Mouse (Mus musculus): ENCODE measurements around the gene E2f2. TPM values are rescaled to one million over a fixed set of nuclear protein-coding genes. Genes with fewer than 3 reads are reported as not detected.

E2f2 gene
- total RNA-seq (2021): 10 to 100 TPM in 1 of 2 experiments, 1 to 10 TPM in 1; 7.9 to 14.8 TPM
- long read RNA-seq, experiment 1, full-length matches to known transcripts: 2 of 5 reads
- long read RNA-seq, experiment 1, partial matches to known transcripts: 1 of 5 reads
- long read RNA-seq, experiment 1, other reads (novel, unspliced or antisense): 2 of 5 reads
- long read RNA-seq, experiment 2, full-length matches to known transcripts: 1 of 2 reads
- long read RNA-seq, experiment 2, partial matches to known transcripts: 0 of 2 reads
- long read RNA-seq, experiment 2, other reads (novel, unspliced or antisense): 1 of 2 reads

DNA sequence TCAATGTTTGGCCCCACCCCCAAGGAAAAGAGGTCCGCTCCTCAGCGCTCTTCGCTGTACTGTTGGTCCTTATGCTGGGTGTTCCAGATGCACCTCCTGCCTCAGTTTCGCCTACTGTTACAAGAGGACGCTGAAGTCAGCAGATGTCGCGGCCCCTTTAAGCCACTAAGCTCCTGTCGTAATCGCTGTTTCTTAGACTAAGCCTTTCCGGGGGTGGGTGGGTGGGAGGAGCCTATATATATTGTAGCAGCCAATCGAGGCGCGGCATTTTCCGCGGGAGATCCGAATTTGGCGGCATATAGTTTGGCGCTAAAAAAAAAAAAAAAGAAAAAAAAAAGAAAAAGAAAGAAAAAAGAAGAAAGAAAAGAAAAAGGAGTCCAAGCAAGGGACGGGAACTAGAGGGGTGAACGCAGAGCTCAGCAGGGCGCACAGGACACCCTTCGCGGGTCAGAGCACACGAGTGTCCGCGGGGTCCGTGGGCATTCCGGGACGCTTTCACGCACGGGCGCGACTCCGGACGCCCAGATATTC, at the start of gene E2f2:
E2f2 (plus strand) TSS at position 384 of the 531 bp plus-strand sequence.
- DNase-seq: peak; percentile 83

- DNase-seq: no peak
These were observed 48.9 kb upstream of the E2f2 start for GRCm38 (mm10) chr4:136123111-136123791.

- no peak for DNase-seq
These were observed 48.4 kb upstream of the E2f2 start for GRCm38 (mm10) chr4:136123792-136124161.

GRCm38 (mm10) chr4:136124581-136124980, 47.6 kb upstream of the E2f2 start:
- DNase-seq: no peak

DNA sequence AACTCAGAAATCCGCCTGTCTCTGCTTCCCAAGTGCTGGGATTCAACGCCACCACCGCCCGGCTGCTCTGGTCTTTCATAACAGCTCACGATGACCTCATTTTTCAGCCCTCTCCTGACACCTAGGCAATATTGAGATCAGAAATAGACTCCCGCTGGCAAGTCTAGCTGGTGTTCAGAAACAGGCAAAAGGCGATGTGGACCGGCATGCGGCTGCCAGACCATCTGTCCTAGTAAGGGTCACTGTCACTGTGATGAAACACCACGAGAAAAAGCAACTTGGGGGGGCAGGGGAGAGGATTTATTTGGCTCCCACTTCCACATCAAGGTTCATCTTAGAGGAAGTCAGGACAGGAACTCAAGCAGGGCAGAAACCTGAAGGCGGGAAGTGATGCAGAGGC, 46.7 kb upstream of the E2f2 start:
- DNase-seq: no peak

DNA sequence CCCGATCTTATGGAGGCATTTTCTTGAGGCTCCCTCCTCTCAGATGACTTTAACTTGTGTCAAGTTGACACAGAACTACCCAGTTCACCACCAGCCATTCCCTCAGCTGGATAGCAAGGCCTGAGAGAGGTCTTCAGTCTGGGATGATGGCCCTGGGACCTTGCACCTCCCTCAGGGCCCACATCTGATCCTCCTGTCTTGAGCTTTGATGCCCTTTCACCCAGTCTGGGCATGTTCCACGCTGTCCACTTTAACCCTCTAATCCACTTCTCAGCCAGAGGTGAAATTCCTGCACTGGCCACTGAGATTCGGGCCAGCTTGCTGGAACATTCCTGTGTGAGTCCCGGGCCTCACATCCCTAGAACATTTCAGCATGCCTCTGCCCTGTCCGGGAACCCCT, 46.2 kb upstream of the E2f2 start:
- no peak for DNase-seq

DNA sequence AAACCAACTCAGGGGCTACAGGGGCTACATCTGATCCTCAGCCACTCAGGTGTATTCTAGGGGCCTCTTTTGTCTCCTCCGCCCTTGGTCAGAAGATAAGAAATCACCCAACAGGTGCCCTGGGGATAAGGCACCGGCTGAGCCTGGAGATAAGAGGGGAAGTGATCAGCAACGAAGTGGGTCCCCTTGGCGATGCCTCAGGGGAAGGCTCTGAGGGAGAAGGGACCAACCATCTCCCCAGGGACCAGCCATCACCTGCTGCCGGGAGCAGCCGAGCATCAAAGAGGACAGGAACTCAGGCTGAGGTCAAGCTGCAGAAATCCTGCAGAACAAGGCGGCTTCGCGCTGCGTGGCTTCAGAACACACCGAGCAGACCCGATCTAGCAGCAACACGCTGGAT, 44.5 kb upstream of the E2f2 start:
- DNase-seq: no peak

- no peak for DNase-seq
These were observed 42.4 kb upstream of the E2f2 start for GRCm38 (mm10) chr4:136129842-136130241.

DNA sequence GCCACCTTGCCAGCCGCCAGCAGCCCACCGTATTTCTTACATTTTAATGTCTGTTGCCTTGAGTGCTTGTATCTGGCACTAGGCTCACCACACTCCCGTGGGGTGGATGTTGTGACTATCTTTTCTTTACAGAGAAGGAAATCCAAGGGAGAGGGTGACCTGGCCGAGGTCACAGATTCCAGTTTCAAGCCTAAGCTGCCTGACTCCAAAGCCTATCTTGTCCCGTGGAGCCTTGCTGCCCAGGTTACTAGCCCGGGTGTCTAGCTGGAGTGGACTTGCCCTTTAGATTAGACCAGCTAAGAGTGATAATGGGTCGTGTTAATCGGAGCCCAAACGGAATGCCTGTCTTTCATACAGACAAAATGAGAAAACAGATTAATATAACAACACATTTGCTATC, 38.4 kb upstream of the E2f2 start:
- no peak for DNase-seq

GRCm38 (mm10) chr4:136134418-136134977, 37.7 kb upstream of the E2f2 start:
- DNase-seq: peak; percentile 45

DNA sequence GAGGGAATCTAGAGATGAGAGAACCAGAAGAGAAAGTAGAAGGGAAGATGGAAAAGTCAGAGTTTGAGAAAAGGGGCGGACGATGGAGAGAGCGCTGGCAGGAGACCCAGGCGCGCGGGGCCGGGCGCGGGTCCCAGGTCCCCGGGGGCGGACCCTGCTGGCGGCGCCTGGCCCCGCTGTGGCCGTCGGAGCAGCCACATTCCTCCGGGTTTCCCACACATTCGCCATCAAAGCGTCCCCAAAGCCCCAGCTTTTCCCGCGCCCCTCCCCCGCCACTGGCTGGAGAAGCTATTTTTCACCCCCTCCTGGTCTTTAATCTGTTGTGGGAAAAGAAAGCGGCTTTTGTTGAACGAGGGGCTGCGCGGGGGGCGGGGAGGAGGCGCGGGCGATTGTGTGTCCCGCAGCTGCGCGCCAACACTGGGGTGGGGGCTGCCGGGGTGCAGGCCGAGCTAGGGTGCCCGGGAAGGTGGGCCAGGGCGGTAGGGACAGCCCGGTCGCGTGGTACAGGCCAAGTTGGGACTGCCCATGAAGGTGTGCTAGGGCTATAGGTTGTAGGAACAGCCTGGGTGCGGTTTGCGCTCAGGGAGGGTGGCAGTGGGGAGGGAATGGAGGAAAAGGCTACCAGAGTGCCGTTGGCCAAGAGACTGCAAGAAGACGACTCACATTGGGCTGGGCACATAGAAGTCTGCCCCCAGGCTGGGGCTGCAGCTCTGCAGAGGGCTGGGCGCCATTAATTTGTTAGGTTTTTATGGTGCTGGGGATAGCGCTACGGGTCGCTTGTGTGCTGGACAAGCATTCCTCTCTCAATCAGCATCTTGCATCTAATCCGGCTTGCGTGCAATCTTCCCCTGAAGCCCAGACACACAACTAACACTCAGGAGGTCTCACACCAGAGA, 37.0 kb upstream of the E2f2 start:
- peak; percentile 70 for DNase-seq

- DNase-seq: peak; percentile 58
These were observed 36.1 kb upstream of the E2f2 start for GRCm38 (mm10) chr4:136135874-136136728.

- no peak for DNase-seq
These were observed 32.7 kb upstream of the E2f2 start for GRCm38 (mm10) chr4:136139326-136140110.

GRCm38 (mm10) chr4:136140327-136141250, 31.6 kb upstream of the E2f2 start:
- peak; percentile 96 for DNase-seq

GRCm38 (mm10) chr4:136142267-136143192, 29.7 kb upstream of the E2f2 start:
- DNase-seq: no peak

DNA sequence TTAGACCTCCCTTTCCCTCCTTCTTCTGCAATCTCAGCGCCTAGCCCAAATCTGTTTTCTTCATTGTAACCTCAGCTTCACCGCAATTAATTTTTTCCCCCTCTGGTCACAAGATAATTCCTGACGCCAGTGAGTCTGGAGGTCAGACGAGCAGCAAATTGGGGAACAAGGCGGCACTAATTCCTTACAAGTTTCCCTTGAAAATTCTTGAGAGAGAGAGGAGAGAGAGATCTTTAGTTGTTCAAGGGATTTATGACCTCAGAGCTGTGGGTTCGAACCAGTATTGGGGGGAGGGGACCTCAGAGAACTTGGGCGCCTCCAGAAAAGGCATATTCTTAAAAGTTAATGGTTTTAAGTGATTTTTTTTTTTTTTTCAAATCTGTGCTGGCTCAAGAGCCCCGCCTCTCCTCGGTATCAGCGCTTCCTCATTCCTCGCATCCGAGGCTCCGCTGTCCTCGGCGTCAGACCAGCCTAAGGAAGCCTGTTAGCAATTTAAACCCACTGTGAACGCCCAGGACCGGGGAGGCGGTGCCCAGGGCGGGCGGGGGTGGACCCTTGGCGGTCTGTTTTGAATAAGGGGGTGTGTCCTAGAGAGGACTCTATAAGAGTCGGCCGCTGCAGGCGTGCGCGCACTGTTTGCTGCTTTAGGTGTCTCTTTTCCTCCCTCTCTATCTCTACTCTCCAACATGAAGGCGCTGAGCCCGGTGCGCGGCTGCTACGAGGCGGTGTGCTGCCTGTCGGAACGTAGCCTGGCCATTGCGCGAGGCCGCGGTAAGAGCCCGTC, 28.8 kb upstream of the E2f2 start, which contains the start of gene Id3:
Id3 (plus strand) TSS at position 305 of the 784 bp plus-strand sequence.
- DNase-seq: peak; percentile 98
